Mouse (Mus musculus) kidney, postnatal 36 days (tissue): ENCODE results near the gene Cplx1.
A peak's percentile ranks its signal among the peaks of the same experiment; 100 is the strongest.
"Not testable (repeated sequence)": the region's sequence is repeated elsewhere in the genome, so short reads cannot be mapped to it uniquely, and the experiment has no call there.

Experiments
- DNase-seq, 2 experiments: peaks; one replicate each; pipeline ENCODE4 v3.0.0; 2021 to 2022; ENCODE audit warnings: mixed read lengths in 2 of 2

Gene Cplx1

DNA sequence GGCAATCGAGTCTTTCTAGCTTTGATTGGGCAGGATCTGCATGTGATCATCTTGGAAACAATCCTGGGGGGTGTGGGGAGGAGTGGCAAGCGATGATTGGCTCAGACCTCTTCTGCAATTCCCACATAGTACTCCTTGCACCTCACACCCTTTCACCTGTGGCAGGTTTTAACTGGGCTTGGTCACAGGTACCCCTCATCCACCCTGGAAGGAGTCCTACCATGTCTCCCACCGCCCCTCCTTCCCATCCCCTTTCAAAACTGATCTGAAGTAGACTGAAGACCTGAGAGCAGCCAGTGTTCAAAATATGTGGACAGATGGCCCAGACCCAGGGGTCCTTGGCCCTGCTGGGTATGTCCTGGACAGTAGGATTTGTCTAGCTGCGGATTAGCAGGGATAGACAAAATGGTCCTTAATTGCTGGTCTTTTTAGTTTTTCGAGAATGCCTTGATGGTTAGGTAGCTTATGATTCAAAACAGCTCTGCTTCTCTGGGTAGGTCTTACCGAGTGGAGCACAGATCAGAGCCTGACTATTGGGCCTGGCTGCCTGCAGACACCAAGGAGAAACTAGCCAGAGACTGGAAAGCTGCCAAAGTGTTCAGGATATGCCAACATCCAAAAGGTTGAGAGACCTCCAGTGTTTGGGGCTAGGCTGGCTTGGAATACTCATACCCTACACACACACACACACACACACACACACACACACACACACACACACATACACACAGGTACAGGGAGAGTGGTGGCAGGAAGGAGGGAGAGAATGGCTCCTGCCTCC, 34.1 kb downstream of the Cplx1 start:
- no peak for DNase-seq

DNA sequence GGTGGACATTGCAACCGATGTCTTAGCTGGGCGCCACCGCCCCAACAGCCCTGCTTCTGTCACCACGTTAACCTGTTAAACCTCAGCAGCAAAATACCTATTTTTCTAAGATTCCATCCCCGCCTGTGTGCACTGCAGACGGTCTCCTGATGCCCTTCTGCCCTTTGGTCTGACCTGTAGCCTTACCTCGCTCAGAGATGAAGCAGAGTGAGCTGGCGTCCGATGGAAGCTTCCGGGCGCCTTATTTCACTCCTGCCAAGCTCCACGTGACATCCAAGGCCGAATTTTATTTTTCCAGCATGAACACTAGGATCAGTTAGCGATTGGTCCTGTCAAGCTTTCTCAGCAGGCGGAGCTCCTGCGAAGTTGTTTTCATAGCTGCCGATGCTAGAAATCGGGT, 47.5 kb downstream of the Cplx1 start:
- no peak for DNase-seq

DNA sequence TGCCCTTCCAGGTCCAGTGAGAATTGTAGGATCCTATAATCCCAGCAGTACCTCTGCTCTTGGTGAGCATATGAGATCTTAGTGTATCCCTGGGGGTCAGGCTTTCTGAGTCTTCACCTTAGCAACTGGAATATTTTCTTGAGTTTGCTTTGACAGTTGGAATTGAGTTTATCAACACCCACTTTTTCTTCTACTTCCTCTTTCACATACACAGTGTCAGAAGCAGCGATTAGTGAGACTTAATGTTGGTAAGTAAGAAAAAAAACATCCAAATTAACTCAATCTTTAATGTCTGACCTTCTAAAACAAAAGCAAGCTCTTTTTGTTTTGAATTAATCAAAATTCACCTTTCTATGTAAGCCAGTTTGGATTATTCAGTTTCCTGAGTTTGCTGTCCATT, 48.3 kb downstream of the Cplx1 start:
- DNase-seq = no peak

DNA sequence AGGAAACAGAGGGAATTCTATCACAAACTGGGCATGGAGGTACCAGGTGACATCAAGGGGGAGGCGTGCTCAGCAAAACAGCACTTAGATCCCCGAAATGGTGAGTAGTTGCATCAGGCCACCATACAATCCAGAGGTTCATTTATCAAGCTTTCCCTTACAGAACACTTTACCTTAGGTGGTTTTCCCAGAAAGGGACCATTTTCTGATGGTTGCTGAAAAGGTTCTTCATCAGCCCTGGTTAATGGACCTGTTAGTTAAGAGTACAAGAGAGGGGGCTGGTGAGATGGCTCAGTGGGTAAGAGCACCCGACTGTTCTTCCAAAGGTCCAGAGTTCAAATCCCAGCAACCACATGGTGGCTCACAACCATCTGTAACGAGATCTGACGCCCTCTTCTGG, 63.7 kb downstream of the Cplx1 start:
- DNase-seq = not testable (repeated sequence)

DNA sequence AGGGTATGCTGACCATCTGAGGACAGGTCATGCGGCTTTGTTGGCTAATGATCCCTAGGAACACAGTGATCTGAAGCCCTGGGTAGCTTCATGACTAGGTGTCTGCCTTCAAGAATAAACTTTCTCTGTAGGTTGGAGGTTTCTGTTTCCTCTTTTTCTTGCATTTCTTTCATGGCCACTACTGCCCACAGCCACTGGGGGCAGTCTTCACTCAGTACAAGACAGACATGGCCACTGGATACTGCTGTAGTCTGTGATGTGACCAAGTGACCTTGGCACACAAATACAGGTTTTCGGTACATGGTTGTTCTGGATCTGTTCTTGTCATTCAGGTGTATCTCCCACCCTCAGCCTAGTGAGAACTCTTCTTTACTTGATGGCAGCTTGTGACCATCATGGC, 64.6 kb downstream of the Cplx1 start:
- DNase-seq = peak; percentile 15 to 63

DNA sequence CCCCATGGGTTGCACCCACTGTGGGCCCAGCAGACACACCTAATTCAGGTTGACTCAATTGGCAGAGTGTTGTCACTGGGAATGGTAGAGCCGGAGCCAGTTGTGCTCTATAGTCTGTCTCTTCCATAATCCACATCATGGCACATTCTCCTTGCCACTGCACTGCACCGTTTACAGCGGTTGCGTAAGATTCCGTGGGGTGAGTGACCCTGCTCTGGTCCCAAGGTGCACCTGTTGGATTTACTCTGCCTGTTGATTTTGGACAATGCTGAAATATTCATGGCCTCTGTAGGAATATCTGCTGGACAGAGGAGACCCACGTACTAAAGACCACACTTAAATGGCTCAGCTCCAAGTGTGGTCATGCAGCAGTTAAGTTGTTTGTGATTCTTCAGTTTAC, 66.8 kb downstream of the Cplx1 start:
- no peak for DNase-seq

DNA sequence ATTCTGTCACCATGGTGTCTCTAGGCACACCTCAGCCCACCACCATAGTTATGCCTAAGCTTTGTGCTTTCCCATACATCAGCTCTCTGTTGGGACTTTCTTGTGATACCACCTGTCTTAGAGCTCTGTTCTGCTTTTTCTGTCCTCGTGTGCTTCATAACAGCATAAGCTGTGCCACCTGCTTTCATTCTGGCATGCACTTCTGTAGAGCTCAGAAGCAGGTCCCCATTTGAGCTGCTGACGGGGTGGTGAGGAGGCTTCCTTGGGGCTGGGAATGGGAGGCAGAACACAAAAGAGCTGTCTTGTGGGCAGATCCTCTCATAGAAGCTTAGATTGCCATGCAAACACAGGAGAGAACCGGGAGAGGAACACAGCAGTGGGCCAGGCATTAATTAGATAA, 73.8 kb downstream of the Cplx1 start:
- no peak for DNase-seq

DNA sequence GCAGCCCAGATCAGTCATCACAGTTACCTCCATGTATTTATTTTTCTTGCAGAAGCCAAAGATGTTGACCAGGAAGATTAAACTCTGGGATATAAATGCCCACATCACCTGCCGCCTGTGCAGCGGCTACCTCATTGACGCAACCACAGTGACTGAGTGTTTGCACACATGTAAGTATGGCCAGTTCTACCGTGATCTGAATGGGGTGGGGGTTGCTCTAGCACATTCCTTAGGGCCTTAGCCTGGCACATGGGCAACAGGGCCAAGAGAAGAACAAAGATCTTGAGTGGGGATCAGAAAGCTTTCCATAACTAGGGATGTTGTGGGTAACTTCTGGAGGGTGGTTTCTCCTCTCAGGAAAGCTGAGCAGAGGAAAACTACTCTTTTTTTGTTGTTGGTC, 76.1 kb downstream of the Cplx1 start:
- no peak for DNase-seq

DNA sequence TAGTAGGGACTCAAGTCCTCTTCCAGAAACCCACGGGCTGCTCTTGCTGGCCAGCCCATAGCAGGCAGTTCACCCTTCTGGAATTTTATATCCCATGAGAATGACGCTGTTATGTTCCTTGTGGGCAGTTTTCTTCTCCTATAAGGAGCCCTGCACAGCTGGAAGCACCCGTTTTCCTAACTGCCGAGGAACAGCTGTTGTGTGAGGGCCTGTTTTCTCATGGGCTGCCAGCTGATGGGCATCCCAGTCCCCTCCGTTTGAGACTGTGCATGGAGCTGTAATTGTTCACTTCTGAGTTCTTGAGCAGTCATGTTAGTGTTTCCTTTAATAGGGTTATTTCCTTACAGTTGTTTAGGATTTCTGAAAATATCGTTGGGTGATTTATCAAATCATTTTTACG, 80.2 kb downstream of the Cplx1 start:
- DNase-seq = no peak
